Mouse (Mus musculus): ENCODE results near the gene Celsr1.

DNA sequence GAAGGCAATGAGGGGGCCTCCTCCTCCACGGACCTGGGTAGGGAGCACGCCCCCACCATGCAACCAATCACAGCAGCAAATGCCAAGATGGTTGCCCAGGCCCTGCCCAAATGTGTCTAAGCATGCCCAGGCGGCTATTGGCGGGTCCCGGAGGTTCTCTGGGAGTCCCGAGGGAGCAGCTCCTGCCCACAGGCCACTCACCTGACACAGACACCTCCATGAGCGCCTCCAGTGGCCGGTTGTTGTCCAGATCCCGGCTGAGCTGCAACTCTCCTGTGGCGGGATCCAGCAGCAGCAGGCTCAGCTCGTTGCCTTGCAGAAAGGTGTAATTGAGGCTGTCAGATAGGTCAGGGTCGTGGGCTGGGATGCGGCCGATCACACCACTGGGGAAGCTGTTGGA is 3.6 kb downstream of the Celsr1 start:
- TF ChIP-seq POLR2A (IDR thresholded peaks at IDR 0.05; ENCODE audit: borderline replicate concordance, insufficient read depth, low read length) = no peak
- TF ChIP-seq CTCF (IDR thresholded peaks at IDR 0.05; ENCODE audit: borderline replicate concordance, insufficient read depth, low read depth, low read length) = no peak
